Comparison of ENCODE assay signal across 12 mouse cellular contexts in genomic region chr1:92776353-92776752, GRCm38 (mm10).
"Had no signal": no experiment of that assay in that cellular context is flagged by ENCODE, and none has a peak within 500 bp of the region (broad histone marks: within the 10 kb centered on the region; RNA-seq: fewer than 3 reads in every experiment).

No protein-coding gene starts in this region.

- H3K9ac ChIP-seq: lung, embryonic 14.5 days; midbrain, embryonic 13.5 days; midbrain, embryonic 15.5 days; neural tube, embryonic 12.5 days had no signal

- H3K27ac ChIP-seq: midbrain, embryonic 13.5 days; midbrain, embryonic 15.5 days; neural tube, embryonic 12.5 days had no signal

- DNase-seq: lung, adult 18-20 months; lung, embryonic 14.5 days; lung, postnatal 10 days; lung, postnatal 4 days; right cerebral cortex, postnatal 14 days; thymus, adult 18-20 months; thymus, postnatal 14 days; thymus, postnatal 36 days had no signal

- H3K36me3 ChIP-seq: midbrain, embryonic 13.5 days; midbrain, embryonic 15.5 days; neural tube, embryonic 12.5 days had no signal

- H3K4me2 ChIP-seq: lung, embryonic 14.5 days; midbrain, embryonic 11.5 days; midbrain, embryonic 13.5 days; midbrain, embryonic 15.5 days; neural tube, embryonic 12.5 days had no signal

- H3K4me3 ChIP-seq: midbrain, embryonic 13.5 days; midbrain, embryonic 15.5 days; neural tube, embryonic 12.5 days had no signal

- H3K27me3 ChIP-seq: midbrain, embryonic 13.5 days; midbrain, embryonic 15.5 days; neural tube, embryonic 12.5 days had no signal

- H3K4me1 ChIP-seq: neural tube, embryonic 12.5 days had no signal

- ATAC-seq: midbrain, embryonic 13.5 days; midbrain, embryonic 15.5 days had no signal

- H3K9me3 ChIP-seq: midbrain, embryonic 13.5 days; midbrain, embryonic 15.5 days; neural tube, embryonic 12.5 days had no signal
